Mouse (Mus musculus) adrenal gland, postnatal 10 days (tissue): ENCODE measurements around the gene Tmsb10. TPM values are rescaled to one million over a fixed set of nuclear protein-coding genes. Genes with fewer than 3 reads are reported as not detected.

ENCODE experiments used
- DNase-seq: peaks from one replicate; pipeline ENCODE4 v3.0.0; 2021; ENCODE audit warnings: mixed read lengths
- total RNA-seq, 2 experiments: library from RNA; stranded (reverse); gene quantifications; 2 replicates each; pipeline ENCODE4 v1.2.3; 2021

Tmsb10 gene
- total RNA-seq, 2 experiments from 2014 or later: 483 to 577 TPM

- no peak for DNase-seq
Observed at GRCm38 (mm10) chr6:72956199-72957092, 2.1 kb downstream of the Tmsb10 start.

GRCm38 (mm10) chr6:72955517-72956198, 2.9 kb downstream of the Tmsb10 start:
- DNase-seq: no peak

DNA sequence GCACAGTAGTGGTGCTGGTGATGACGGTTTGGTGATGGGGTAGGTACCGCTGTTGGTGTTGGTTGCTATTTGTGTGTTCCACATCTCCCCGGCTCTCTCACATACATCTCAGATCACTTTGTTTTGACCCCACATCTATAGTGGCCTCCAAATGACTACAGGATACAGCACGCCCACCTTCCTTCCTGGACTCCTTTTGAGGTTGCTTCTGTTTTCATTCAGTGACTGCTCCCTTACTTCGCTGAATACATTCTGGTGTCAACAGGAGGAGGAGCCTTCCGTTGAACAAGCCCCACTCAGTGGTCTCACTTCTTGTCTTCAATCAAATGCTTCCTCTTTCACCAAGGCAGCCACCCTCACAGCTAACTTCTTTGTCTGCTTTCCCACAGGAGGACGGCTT, 3.8 kb downstream of the Tmsb10 start:
- no peak for DNase-seq

DNA sequence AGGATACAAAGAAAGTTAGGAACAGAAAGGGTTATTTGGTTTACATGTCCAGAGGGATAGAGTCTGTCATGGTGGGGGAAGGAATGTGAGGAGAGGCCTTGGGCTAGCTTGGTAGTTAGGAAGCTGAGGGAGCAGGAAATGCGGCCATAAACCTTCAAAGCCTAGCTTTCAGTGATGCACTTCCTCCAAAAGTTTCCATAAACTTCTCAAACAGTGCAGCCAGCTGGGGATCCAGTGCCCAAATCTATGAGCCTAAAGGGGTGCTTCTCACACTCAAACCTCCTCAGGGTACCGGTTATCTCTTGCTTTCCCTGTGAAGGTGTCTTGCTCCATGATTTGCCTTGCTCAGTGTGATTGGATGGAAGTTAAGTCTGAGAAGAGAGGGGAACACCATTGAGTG, 5.6 kb downstream of the Tmsb10 start:
- DNase-seq: no peak

DNA sequence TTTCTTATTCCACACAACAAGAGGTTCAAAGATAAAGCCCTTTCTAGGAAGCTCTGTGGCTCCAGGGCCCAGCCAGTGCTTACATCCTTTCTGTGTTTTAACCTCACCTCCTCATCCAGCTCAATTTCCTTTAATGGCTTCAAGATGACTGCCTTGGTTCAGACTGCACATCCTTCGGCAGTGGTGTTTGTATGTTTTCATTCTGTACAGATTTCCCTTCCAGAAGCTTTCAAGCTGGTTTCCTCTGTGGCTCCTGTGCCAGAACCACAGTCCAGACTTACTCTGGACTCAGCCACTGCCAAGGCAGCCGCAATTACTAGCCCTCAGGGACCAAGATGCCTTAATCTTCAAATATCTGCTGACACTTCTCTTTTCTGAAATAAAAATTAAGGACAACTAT, 6.3 kb downstream of the Tmsb10 start:
- no peak for DNase-seq

DNA sequence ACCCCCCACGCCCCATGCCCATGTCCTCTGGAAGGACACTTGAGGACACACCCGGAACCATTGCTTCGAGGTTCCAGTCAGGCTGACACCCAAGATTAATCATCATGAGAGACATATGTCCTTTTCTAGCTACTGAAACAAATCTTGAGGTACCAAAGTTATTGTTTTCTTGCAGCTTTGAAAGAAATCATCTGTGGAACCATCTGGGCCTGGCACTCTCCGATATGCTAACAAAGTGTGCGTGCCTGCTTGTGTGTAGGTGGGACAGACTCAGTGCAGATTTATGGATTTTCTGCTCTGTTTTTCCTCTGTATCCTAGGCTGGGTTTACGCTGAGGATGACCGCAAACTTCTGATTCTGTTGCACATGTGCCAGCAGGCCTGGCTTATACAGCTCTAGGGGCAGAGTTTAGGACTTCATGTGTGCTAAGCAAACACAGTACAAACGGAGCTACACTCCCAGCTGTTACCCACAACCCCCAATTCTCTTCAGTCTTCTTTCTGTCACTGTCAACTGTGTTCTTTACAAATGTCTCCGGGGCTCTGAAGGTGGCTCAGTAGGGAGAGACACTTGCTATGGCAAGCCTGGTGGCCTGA, 9.3 kb downstream of the Tmsb10 start:
- DNase-seq: no peak

DNA sequence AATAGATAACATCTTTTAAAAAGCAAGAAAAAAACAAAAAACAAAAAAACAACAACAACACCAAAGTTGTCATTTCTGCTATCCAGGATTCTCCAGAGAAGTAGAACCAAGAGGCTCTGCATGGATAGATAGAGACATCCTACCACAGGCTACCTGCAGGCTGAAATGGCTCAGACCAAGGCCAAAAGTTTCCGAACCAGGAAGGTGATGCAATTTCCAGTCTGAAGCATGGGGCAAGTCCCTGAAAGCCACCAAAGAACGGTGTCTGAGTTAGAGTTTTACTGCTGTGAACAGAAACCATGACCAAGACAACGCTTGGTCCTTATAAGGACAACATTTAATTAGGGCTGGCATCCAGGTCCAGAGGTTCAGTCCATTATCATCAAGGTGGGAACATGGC, 10.2 kb downstream of the Tmsb10 start:
- no peak for DNase-seq

- no peak for DNase-seq
Observed at GRCm38 (mm10) chr6:72947960-72948359, 10.6 kb downstream of the Tmsb10 start.

DNA sequence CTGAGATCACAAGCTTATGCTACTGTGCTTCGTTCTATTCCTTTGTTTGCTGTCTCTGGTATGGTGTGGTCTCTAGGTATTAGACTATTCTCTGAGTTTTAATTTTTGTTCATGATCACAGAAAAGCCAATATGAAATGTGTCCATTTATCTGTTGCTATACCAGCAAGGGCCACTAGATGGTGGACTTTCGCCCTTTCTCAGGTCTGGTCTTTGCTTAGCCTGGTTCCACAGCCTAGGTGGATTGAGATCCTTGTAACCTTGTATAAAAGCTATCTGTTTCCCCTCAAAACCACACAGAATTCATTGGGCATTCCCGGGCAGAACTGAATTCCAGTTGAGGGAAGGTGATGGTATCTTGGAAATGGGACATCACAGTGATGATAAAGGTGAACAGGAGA, 18.1 kb downstream of the Tmsb10 start:
- peak; percentile 83 for DNase-seq

DNA sequence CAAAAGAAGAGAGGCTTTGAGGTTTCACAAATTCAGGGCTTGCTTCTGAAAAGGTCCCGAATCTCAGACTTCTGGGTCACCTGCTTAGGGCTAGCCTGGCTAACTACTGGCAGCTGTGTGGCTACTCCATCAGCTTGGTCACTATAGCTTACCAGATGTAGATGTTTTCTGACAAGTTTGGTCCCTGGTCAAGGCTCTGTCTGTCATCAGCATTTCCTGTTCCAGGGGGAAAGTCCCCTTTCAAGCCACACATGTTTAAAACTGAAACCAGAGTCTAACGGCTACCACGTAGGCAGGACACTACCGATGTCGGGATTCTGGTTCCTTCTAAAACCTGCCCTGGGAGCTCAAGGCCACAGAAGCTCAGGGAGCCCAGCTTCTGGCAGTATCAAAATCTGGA, 20.7 kb downstream of the Tmsb10 start:
- DNase-seq: no peak

DNA sequence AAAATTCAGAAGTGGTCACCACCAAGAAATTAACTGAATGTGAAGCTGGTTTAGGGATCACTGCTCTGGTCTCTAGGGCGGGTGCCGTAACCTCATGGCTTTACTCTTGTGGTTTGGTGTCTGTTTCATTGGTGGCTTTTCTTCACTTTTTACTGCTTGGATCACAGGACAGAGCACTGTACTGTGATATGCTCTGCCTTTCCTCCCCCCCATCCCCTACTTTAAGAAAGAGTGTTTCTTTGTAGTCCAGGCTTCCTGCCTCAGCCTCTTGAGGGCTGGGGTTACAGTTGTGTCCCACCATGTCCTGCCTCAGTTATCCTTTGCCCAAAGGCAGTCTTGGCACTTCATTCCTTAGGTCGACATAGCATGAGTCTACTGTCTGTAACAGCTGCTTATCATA, 21.1 kb downstream of the Tmsb10 start:
- no peak for DNase-seq

- no peak for DNase-seq
Observed at GRCm38 (mm10) chr6:72932955-72933354, 25.6 kb downstream of the Tmsb10 start.

GRCm38 (mm10) chr6:72931533-72931932, 27.0 kb downstream of the Tmsb10 start:
- DNase-seq: no peak

DNA sequence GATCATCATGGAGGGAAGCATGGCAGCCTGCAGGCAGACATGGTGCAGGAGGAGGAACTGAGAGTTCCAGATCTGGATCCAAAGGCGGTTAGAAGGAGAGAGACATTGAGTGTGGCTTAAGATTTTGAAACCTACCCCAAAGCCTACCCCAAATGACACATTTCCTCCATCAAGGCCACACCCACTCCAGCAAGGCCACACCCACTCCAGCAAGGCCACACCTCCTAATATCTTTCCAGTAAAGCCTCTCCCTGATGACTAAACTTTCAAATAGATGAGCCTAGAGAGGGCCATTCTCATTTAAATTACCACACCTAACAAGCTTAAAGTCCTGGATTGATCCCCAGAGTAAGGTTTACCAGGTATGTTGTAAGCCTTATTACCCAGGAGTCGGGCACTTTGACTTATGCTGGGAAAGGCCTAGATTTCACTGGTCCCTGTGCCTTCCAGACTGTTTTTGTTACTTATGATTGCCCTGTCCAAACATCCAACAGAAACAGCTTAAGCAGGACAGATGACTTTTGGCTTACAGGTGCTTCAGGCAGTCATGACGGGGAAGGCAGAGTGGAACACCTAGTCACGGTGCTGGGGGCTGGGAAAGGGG, 28.7 kb downstream of the Tmsb10 start:
- no peak for DNase-seq

- peak; percentile 56 for DNase-seq
Observed at GRCm38 (mm10) chr6:72926755-72927482, 31.6 kb downstream of the Tmsb10 start.

- DNase-seq: no peak
Observed at GRCm38 (mm10) chr6:72926031-72926430, 32.5 kb downstream of the Tmsb10 start.

- no peak for DNase-seq
Observed at GRCm38 (mm10) chr6:72923381-72923780, 35.2 kb downstream of the Tmsb10 start.

DNA sequence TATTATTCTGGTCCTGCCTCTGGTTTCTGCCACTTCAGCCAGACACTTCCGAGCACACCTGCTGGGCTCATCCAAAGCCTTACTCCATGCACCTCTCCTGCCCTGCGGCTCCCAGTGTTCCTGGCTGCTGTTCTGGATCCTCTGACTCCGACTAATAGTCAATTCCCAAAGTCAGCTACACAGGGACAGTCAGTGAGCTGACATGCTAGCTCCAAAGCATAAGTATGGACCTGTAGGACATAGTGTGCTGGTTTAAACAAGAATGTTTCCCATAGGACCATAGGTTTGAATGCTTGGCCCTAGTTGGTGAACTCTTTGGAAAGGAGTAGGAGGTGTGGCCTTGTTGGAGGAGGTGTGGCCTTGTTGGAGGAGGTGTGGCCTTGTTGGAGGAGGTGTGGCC, 37.5 kb downstream of the Tmsb10 start:
- DNase-seq: no peak

- DNase-seq: no peak
Observed at GRCm38 (mm10) chr6:72918510-72919033, 40.0 kb downstream of the Tmsb10 start.

- DNase-seq: no peak
Observed at GRCm38 (mm10) chr6:72916330-72916729, 42.2 kb downstream of the Tmsb10 start.

DNA sequence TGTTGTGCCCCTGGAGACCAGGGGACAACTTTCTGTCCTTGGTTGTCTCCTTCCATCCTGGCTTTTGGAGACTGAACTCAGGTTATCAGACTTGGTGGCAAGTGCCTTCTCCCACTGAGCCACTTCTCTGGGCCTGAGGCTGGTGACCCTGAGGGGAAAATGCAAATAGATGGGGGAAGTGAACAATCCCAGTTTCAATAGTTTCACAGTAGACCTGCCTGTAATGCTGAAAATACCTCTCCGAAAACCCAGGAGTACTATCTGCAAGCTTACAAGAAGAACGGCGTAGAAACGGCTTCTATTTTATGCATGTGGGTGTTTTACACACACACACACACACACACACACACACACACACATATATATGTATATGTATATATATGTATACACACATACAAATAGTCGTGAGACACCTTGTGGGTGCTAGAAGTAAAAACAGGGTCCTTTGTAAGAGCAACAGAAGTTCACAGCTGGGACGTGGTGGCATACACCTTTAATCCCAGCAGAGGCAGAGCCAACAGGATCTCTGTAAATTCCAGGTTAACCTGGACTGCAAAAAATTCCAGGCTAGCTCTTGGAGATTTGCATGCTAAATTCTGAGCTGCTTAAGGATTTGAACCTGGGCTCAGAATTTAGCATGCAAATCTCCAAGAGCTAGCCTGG, 44.3 kb downstream of the Tmsb10 start:
- no peak for DNase-seq
